Mouse (Mus musculus): Measurements from ENCODE around the gene Rnf180.
A peak's percentile ranks its signal among the peaks of the same experiment; 100 is the strongest.

The Rnf180 gene

GRCm38 (mm10) chr13:105132776-105133175 lies 161.8 kb downstream of the Rnf180 start:
- no peak for DNase-seq (ENCODE audit: low read depth, low spot score)

DNA sequence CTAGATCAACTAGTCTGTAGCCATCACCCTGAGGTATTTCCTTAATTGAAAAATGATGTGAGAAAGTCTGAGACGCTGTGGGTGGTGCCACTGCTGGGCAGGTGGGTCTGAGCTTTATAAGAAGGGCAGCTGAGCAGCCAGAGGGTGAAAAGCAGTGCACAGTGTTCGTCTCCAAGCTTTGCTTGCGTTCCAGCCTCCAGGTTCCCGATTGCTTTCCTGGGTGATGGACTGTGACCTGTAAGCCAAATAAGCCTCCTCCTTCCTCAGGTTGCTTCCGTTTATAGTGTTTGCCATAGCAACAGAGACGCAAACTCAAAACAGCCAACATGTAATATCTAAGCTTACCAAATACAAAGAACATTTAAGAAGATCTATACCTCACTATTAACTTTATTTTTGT lies 162.2 kb downstream of the Rnf180 start:
- DNase-seq (ENCODE audit: low read depth, low spot score) = no peak

GRCm38 (mm10) chr13:105130080-105130479 lies 164.5 kb downstream of the Rnf180 start:
- DNase-seq (ENCODE audit: low read depth, low spot score) = no peak

DNA sequence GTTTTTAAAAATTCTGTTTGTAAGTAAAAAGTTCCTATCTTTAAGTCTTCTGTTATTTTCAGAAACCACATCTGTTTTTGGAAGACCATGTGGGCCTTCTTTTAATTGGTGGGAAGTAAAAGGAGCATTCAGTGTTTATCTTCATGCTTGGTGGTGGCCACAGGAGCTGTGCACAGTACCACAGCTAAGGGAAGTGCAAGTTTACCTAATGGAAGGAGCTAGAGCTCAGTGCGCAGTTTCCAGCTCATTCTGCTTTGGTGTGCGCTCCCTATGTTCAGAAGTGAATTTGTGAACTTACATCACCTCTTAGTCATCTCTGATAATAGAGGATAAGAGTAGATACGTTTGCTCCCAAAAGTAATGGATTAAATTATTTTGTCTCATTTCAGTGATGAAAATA lies 172.5 kb downstream of the Rnf180 start:
- DNase-seq (ENCODE audit: low read depth, low spot score) = no peak

GRCm38 (mm10) chr13:105121617-105122016 lies 173.0 kb downstream of the Rnf180 start:
- DNase-seq (ENCODE audit: low read depth, low spot score) = no peak

- DNase-seq (ENCODE audit: low read depth, low spot score) = no peak
Observed at GRCm38 (mm10) chr13:105111599-105111998, 183.0 kb downstream of the Rnf180 start.

GRCm38 (mm10) chr13:105104385-105104784 lies 190.2 kb downstream of the Rnf180 start:
- no peak for DNase-seq (ENCODE audit: low read depth, low spot score)

GRCm38 (mm10) chr13:105100705-105101104 lies 193.9 kb downstream of the Rnf180 start:
- DNase-seq (ENCODE audit: low read depth, low spot score) = no peak

- no peak for DNase-seq (ENCODE audit: low read depth, low spot score)
Observed at GRCm38 (mm10) chr13:105096316-105096715, 198.3 kb downstream of the Rnf180 start.

DNA sequence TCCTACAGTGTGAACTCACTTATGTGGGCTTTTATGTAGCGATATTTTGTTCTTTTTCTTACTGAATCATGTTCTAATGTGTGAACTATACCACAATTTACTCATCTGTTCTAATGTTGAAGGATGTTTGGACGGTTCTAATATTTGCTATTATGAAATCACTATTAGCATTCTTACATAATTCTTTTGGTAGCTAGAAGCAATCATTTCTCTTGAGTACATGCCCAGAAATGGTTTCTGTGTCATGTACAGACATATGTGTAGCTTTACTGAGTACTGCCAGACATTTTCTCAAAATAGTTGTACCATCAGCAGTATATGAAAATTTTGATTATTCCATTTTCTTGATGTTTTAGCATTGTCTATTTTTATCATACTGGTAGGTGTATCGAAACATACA lies 205.3 kb downstream of the Rnf180 start:
- no peak for DNase-seq (ENCODE audit: low read depth, low spot score)

GRCm38 (mm10) chr13:105081862-105082261 lies 212.8 kb downstream of the Rnf180 start, which contains the start of gene 4933425L06Rik:
Gene 4933425L06Rik, plus strand, starts transcription at chr13:105082122.
- DNase-seq (ENCODE audit: low read depth, low spot score) = peak; percentile 16
